Mouse (Mus musculus): ENCODE results near the gene Trpm4. TPM values are rescaled to one million over a fixed set of nuclear protein-coding genes. Genes with fewer than 3 reads are reported as not detected.

Gene Trpm4
- total RNA-seq, 2 experiments from 2014 or later = 0.22 TPM; not detected in 1

- no peak for ATAC-seq (replicated peaks; ENCODE audit: low FRiP score, low TSS enrichment, poor library complexity, severe bottlenecking)
Observed at GRCm38 (mm10) chr7:45316536-45316935, 17.0 kb downstream of the Trpm4 start.

GRCm38 (mm10) chr7:45315182-45315701, 18.3 kb downstream of the Trpm4 start:
- ATAC-seq (replicated peaks; ENCODE audit: low FRiP score, low TSS enrichment, poor library complexity, severe bottlenecking) = no peak

GRCm38 (mm10) chr7:45313495-45313894, 20.1 kb downstream of the Trpm4 start:
- no peak for ATAC-seq (replicated peaks; ENCODE audit: low FRiP score, low TSS enrichment, poor library complexity, severe bottlenecking)

- no peak for ATAC-seq (replicated peaks; ENCODE audit: low FRiP score, low TSS enrichment, poor library complexity, severe bottlenecking)
Observed at GRCm38 (mm10) chr7:45312686-45313453, 20.7 kb downstream of the Trpm4 start.

GRCm38 (mm10) chr7:45312023-45312422, 21.6 kb downstream of the Trpm4 start:
- no peak for ATAC-seq (replicated peaks; ENCODE audit: low FRiP score, low TSS enrichment, poor library complexity, severe bottlenecking)

- peak; percentile 62 for ATAC-seq (replicated peaks; ENCODE audit: low FRiP score, low TSS enrichment, poor library complexity, severe bottlenecking)
Observed at GRCm38 (mm10) chr7:45309455-45309854, 24.1 kb downstream of the Trpm4 start.

GRCm38 (mm10) chr7:45308551-45309240, 24.9 kb downstream of the Trpm4 start:
- ATAC-seq (replicated peaks; ENCODE audit: low FRiP score, low TSS enrichment, poor library complexity, severe bottlenecking) = no peak

GRCm38 (mm10) chr7:45305275-45305674, 28.3 kb downstream of the Trpm4 start:
- peak; percentile 54; the same call in 1 of the 2 replicates for ATAC-seq (replicated peaks; ENCODE audit: low FRiP score, low TSS enrichment, poor library complexity, severe bottlenecking)

- ATAC-seq (replicated peaks; ENCODE audit: low FRiP score, low TSS enrichment, poor library complexity, severe bottlenecking) = no peak
Observed at GRCm38 (mm10) chr7:45304869-45305268, 28.7 kb downstream of the Trpm4 start.

GRCm38 (mm10) chr7:45302626-45303025, 31.0 kb downstream of the Trpm4 start:
- no peak for ATAC-seq (replicated peaks; ENCODE audit: low FRiP score, low TSS enrichment, poor library complexity, severe bottlenecking)

- peak; percentile 64; the same call in 1 of the 2 replicates for ATAC-seq (replicated peaks; ENCODE audit: low FRiP score, low TSS enrichment, poor library complexity, severe bottlenecking)
Observed at GRCm38 (mm10) chr7:45300270-45300669, 33.3 kb downstream of the Trpm4 start.

- peak; percentile 71 for ATAC-seq (replicated peaks; ENCODE audit: low FRiP score, low TSS enrichment, poor library complexity, severe bottlenecking)
Observed at GRCm38 (mm10) chr7:45299752-45300151, 33.8 kb downstream of the Trpm4 start.

GRCm38 (mm10) chr7:45297563-45297962, 36.0 kb downstream of the Trpm4 start:
- ATAC-seq (replicated peaks; ENCODE audit: low FRiP score, low TSS enrichment, poor library complexity, severe bottlenecking) = no peak

- ATAC-seq (replicated peaks; ENCODE audit: low FRiP score, low TSS enrichment, poor library complexity, severe bottlenecking) = no peak
Observed at GRCm38 (mm10) chr7:45296626-45297025, 37.0 kb downstream of the Trpm4 start.

GRCm38 (mm10) chr7:45286486-45286885, 47.1 kb downstream of the Trpm4 start:
- ATAC-seq (replicated peaks; ENCODE audit: low FRiP score, low TSS enrichment, poor library complexity, severe bottlenecking) = no peak

GRCm38 (mm10) chr7:45277136-45277760, 56.3 kb downstream of the Trpm4 start, which contains the start of gene Slc6a21:
Gene Slc6a21, plus strand, starts transcription at chr7:45277513.
- ATAC-seq (replicated peaks; ENCODE audit: low FRiP score, low TSS enrichment, poor library complexity, severe bottlenecking) = peak; percentile 79

GRCm38 (mm10) chr7:45273672-45274071, 59.9 kb downstream of the Trpm4 start:
- ATAC-seq (replicated peaks; ENCODE audit: low FRiP score, low TSS enrichment, poor library complexity, severe bottlenecking) = no peak

- ATAC-seq (replicated peaks; ENCODE audit: low FRiP score, low TSS enrichment, poor library complexity, severe bottlenecking) = no peak
Observed at GRCm38 (mm10) chr7:45272786-45273412, 60.7 kb downstream of the Trpm4 start.

- ATAC-seq (replicated peaks; ENCODE audit: low FRiP score, low TSS enrichment, poor library complexity, severe bottlenecking) = no peak
Observed at GRCm38 (mm10) chr7:45265518-45265917, 68.1 kb downstream of the Trpm4 start.

GRCm38 (mm10) chr7:45264348-45264747, 69.2 kb downstream of the Trpm4 start:
- ATAC-seq (replicated peaks; ENCODE audit: low FRiP score, low TSS enrichment, poor library complexity, severe bottlenecking) = no peak
